Mouse (Mus musculus) liver, embryonic 16.5 days (tissue): Measurements from ENCODE around the gene 3110040N11Rik. TPM values are rescaled to one million over a fixed set of nuclear protein-coding genes. Genes with fewer than 3 reads are reported as not detected.
A peak's percentile ranks its signal among the peaks of the same experiment; 100 is the strongest.
"Not testable (repeated sequence)": the region's sequence is repeated elsewhere in the genome, so short reads cannot be mapped to it uniquely, and the experiment has no call there.

Experiments used
- ATAC-seq: fragments of 200-750 bp; cut with Nextera tagmentation; 2 replicates; pipeline ENCODE4 v1.8.0; 2017; ENCODE audit warnings: low read depth, mild to moderate bottlenecking, moderate number of reproducible peaks, moderate library complexity
- H3K27ac ChIP-seq: fragments of 300-500 bp; sonication (generic); 2 replicates; pipeline ENCODE4 v1.5.1; 2014; ENCODE audit warnings: mild to moderate bottlenecking, low read length
- H3K27me3 ChIP-seq: fragments of 300-500 bp; sonication (generic); 2 replicates; pipeline ENCODE4 v1.6.1; 2014; ENCODE audit warnings: low read depth, low read length, mixed read lengths; ENCODE audit not compliant: control insufficient read depth, insufficient read depth
- H3K36me3 ChIP-seq: fragments of 300-500 bp; sonication (generic); 2 replicates; pipeline ENCODE4 v1.6.1; 2014; ENCODE audit warnings: mild to moderate bottlenecking; ENCODE audit not compliant: control insufficient read depth, insufficient read depth
- H3K4me1 ChIP-seq: fragments of 300-500 bp; sonication (generic); 2 replicates; pipeline ENCODE4 v1.6.1; 2014; ENCODE audit warnings: low read depth, low read length, mixed read lengths; ENCODE audit not compliant: control insufficient read depth
- H3K4me2 ChIP-seq: fragments of 300-500 bp; sonication (generic); 2 replicates; pipeline ENCODE4 v1.6.1; 2014; ENCODE audit warnings: low read depth, low read length, mixed read lengths
- H3K4me3 ChIP-seq: fragments of 300-500 bp; sonication (generic); 2 replicates; pipeline ENCODE4 v1.5.1; 2014; ENCODE audit warnings: low read depth, mild to moderate bottlenecking, low read length
- H3K9ac ChIP-seq: fragments of 300-500 bp; sonication (generic); 2 replicates; pipeline ENCODE4 v1.6.1; 2014; ENCODE audit warnings: low read depth, low read length
- H3K9me3 ChIP-seq: fragments of 300-500 bp; sonication (generic); replicated peaks from 2 replicates; pipeline ENCODE4 v1.6.1; 2016; ENCODE audit warnings: low read length; ENCODE audit not compliant: control insufficient read depth
- WGBS: fragments of 180-500 bp; shearing (Covaris S2); extraction: QIAGEN DNeasy Blood & Tissue Kit; methylation state at CpG from one replicate; pipeline ENCODE4 v1.1.7; 2014; ENCODE audit not compliant: insufficient replicate concordance; 5-methylcytosine and 5-hydroxymethylcytosine counted together
- polyA plus RNA-seq: library from polyadenylated mRNA; unstranded; fragments of >200 nt; fragmentation: Nextera tagmentation; extraction: Ambion mirVana; gene quantifications from 2 replicates; pipeline ENCODE4 v1.2.1, GENCODE M21; 2015

The 3110040N11Rik gene
- 19.0 and 19.2 TPM in 2 replicates for polyA plus RNA-seq

GRCm38 (mm10) chr7:81789095-81789757 is at the start of gene 3110040N11Rik:
TSS of gene 3110040N11Rik (minus strand) at chr7:81789478.
- Histone ChIP-seq H3K4me2 (peak within 1 kb of the TSS; percentile 84), H3K9ac (peak within 1 kb of the TSS; percentile 81), H3K4me3 (peak within 1 kb of the TSS; percentile 79), H3K27ac (peak within 1 kb of the TSS; percentile 95), H3K4me1 (peaks cover 11% of the 10 kb centered on the region), H3K9me3 (no peaks in the 10 kb centered on the region), H3K27me3 (no peaks in the 10 kb centered on the region; the same call in 1 of the 2 replicates), H3K36me3 (peaks cover 7% of the 10 kb centered on the region; the same call in 1 of the 2 replicates)
- WGBS = under 1% methylated on average over 37 of the region's 38 CpGs
- ATAC-seq = peak; percentile 88

GRCm38 (mm10) chr7:81837771-81838170 is 48.5 kb upstream of the 3110040N11Rik start:
- not testable (repeated sequence) for H3K9ac ChIP-seq, H3K9me3 ChIP-seq, H3K4me1 ChIP-seq, H3K27me3 ChIP-seq, H3K36me3 ChIP-seq, H3K4me2 ChIP-seq, H3K4me3 ChIP-seq, ATAC-seq, H3K27ac ChIP-seq
- WGBS = 64% methylated on average over 5 of the region's 5 CpGs

- H3K4me1 ChIP-seq = no peaks in the 10 kb centered on the region
- no peak overlapping the region for H3K4me2 ChIP-seq
- no peaks in the 10 kb centered on the region for H3K36me3 ChIP-seq
- no peaks in the 10 kb centered on the region for H3K9me3 ChIP-seq
- H3K27ac ChIP-seq = no peak overlapping the region
- no peak overlapping the region for H3K4me3 ChIP-seq
- no peak overlapping the region for H3K9ac ChIP-seq
- WGBS = 68% methylated on average over 5 of the region's 5 CpGs
- H3K27me3 ChIP-seq = no peaks in the 10 kb centered on the region
- ATAC-seq = no peak
These were observed 46.2 kb upstream of the 3110040N11Rik start for GRCm38 (mm10) chr7:81835430-81835829.

DNA sequence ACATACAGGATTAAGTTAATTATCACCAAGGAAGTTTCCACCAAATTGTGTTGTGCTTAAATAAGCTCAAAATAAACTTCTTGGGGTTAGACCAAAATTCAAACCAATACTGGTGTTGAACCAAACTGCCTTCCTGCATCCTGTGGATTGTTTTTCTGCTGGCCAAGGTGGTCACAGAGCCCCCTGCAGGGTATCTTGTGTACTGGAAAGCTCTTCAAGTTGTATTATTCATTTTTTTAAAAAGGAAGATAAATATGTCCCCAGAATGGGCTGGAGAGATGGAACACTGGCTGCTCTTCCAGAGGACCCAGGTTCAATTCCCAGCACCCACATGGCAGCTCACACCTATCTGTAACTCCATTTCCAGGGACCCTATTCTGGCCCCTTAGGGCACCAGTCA is 45.6 kb upstream of the 3110040N11Rik start:
- no peak overlapping the region for H3K4me2 ChIP-seq
- no peaks in the 10 kb centered on the region for H3K36me3 ChIP-seq
- H3K27ac ChIP-seq = no peak overlapping the region
- H3K9me3 ChIP-seq = no peaks in the 10 kb centered on the region
- peaks cover 2% of the 10 kb centered on the region for H3K4me1 ChIP-seq
- ATAC-seq = no peak
- no peak overlapping the region for H3K9ac ChIP-seq
- no peak overlapping the region for H3K4me3 ChIP-seq
- no peaks in the 10 kb centered on the region for H3K27me3 ChIP-seq

DNA sequence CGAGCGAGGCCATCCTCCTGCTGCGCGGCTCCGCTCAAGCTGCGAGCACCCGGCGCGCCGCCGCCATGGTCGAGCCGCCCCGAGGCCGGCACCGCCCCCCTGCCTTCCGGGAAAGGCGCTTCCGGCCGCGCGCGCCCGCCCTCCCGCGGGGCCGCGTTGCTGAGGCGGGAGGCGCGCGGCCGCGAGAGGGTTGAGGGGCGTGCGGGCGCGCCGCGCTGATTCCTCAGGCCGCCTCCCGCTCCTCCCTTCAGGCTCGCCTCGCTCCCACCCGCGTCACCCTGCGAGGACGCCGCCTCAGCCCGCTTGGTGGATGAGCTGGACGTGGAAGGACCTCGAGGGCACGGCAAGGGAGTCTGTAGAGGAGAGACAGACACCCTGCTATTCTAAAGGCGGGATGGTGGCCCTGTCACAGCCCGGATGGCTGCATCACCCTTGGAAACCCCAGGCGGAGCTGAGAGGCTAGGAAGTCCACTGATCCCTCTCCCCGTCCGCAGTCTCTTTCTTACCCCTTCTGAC is 40.2 kb upstream of the 3110040N11Rik start, which contains the start of gene Btbd1:
Btbd1 (minus strand) TSS at position 53 of the 516 bp plus-strand sequence.
- Histone ChIP-seq H3K9me3 (no peaks in the 10 kb centered on the region), H3K27ac (peak within 1 kb of the TSS; percentile 87), H3K36me3 (no peaks in the 10 kb centered on the region), H3K9ac (peak within 1 kb of the TSS; percentile 87), H3K4me2 (peak within 1 kb of the TSS; percentile 93), H3K27me3 (no peaks in the 10 kb centered on the region), H3K4me1 (peaks cover 21% of the 10 kb centered on the region), H3K4me3 (peak within 1 kb of the TSS; percentile 86)
- peak; percentile 94 for ATAC-seq
- WGBS = 2% methylated on average over 44 of the region's 58 CpGs

- H3K27ac ChIP-seq = peak overlapping the region; percentile 87
- peak overlapping the region; percentile 86 for H3K4me3 ChIP-seq
- H3K4me1 ChIP-seq = peaks cover 21% of the 10 kb centered on the region
- peak overlapping the region; percentile 87 for H3K9ac ChIP-seq
- no peaks in the 10 kb centered on the region for H3K27me3 ChIP-seq
- H3K4me2 ChIP-seq = peak overlapping the region; percentile 93
- no peaks in the 10 kb centered on the region for H3K36me3 ChIP-seq
- under 1% methylated on average over 68 of the region's 91 CpGs for WGBS
- H3K9me3 ChIP-seq = no peaks in the 10 kb centered on the region
- ATAC-seq = peak; percentile 62
These were observed 39.6 kb upstream of the 3110040N11Rik start for GRCm38 (mm10) chr7:81828681-81829378.

DNA sequence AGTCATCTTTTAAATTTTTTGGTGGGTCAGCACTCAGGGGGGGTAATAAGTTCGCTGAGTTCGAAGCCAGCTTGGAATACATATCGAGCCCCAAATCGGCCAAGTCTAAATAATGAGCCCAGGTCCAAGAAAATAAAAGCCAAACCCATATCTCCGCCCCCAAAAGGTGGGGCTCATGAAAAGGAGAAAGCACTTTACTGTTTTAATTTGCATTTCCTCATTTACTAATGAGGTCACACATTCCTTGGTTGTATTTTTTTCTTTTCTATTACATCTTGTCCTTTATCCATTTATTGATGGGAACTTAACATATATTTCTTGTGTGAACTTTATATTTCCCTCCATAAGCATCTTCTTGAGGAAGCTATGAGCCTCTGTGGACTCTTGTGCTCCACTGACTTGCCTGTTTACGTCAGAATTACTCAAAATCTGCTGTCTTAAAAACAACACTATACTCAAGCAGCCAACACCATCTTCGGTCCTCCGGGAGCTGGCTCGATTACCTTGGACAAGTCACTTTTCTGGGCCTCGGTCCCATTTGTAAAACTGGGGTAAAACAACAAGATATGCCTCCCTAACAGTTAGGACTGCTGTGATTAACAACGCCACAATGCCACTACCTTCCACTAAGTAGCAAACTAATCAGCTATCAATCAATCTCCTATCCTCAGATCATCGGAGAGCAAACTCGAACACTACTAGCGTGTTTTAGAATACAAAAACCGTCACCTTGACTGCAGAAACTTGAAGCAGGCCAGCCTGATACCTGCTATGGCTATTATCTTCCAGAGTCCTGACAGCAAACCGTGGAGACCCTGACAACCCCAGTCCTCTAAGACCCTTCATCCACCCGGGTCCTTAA is 38.8 kb upstream of the 3110040N11Rik start:
- ATAC-seq = no peak
- H3K4me2 ChIP-seq = peak overlapping the region; percentile 93
- H3K27ac ChIP-seq = peak overlapping the region; percentile 87
- peak overlapping the region; percentile 86 for H3K4me3 ChIP-seq
- 16% methylated on average over 17 of the region's 17 CpGs for WGBS
- peaks cover 21% of the 10 kb centered on the region for H3K4me1 ChIP-seq
- no peaks in the 10 kb centered on the region for H3K9me3 ChIP-seq
- H3K36me3 ChIP-seq = no peaks in the 10 kb centered on the region
- peak overlapping the region; percentile 87 for H3K9ac ChIP-seq
- H3K27me3 ChIP-seq = no peaks in the 10 kb centered on the region

- Histone ChIP-seq H3K4me3 (no peak overlapping the region), H3K27ac (no peak overlapping the region), H3K9ac (no peak overlapping the region), H3K27me3 (no peaks in the 10 kb centered on the region), H3K9me3 (no peaks in the 10 kb centered on the region), H3K4me1 (peaks cover 21% of the 10 kb centered on the region), H3K36me3 (no peaks in the 10 kb centered on the region), H3K4me2 (no peak overlapping the region)
- 70% methylated on average over 3 of the region's 3 CpGs for WGBS
- no peak for ATAC-seq
These were observed 36.1 kb upstream of the 3110040N11Rik start for GRCm38 (mm10) chr7:81825381-81825780.
